Mouse (Mus musculus) intestine, embryonic 15.5 days (tissue): Measurements from ENCODE around the gene Ldlrap1. TPM values are rescaled to one million over a fixed set of nuclear protein-coding genes. Genes with fewer than 3 reads are reported as not detected.

ENCODE experiments used
- ATAC-seq: fragments of 200-750 bp; cut with Nextera tagmentation; 2 replicates; pipeline ENCODE4 v1.8.0; 2017; ENCODE audit warnings: moderate TSS enrichment, moderate library complexity
- H3K27ac ChIP-seq: fragments of 300-500 bp; sonication (generic); 2 replicates; pipeline ENCODE4 v1.5.1; 2015; ENCODE audit warnings: mild to moderate bottlenecking, inconsistent platforms
- H3K27me3 ChIP-seq: fragments of 300-500 bp; sonication (generic); replicated peaks from 2 replicates; pipeline ENCODE4 v1.6.1; 2015; ENCODE audit warnings: inconsistent platforms
- H3K36me3 ChIP-seq: fragments of 300-500 bp; sonication (generic); 2 replicates; pipeline ENCODE4 v1.6.1; 2015; ENCODE audit warnings: inconsistent platforms
- H3K4me1 ChIP-seq: fragments of 300-500 bp; sonication (generic); replicated peaks from 2 replicates; pipeline ENCODE4 v1.6.1; 2015; ENCODE audit warnings: inconsistent platforms
- H3K4me2 ChIP-seq: fragments of 300-500 bp; sonication (generic); replicated peaks from 2 replicates; pipeline ENCODE4 v1.6.1; 2015; ENCODE audit warnings: mild to moderate bottlenecking, inconsistent platforms
- H3K4me3 ChIP-seq: fragments of 300-500 bp; sonication (generic); replicated peaks from 2 replicates; pipeline ENCODE4 v1.5.1; 2015; ENCODE audit warnings: inconsistent platforms
- H3K9ac ChIP-seq: fragments of 300-500 bp; sonication (generic); 2 replicates; pipeline ENCODE4 v1.6.1; 2015; ENCODE audit warnings: inconsistent platforms
- H3K9me3 ChIP-seq: fragments of 300-500 bp; sonication (generic); 2 replicates; pipeline ENCODE4 v1.6.1; 2016; ENCODE audit warnings: inconsistent platforms
- WGBS: fragments of 180-500 bp; shearing (Covaris S2); methylation state at CpG from one replicate; pipeline ENCODE4 v1.1.7; 2015; 5-methylcytosine and 5-hydroxymethylcytosine counted together
- polyA plus RNA-seq: library from polyadenylated mRNA; unstranded; fragments of >200 nt; fragmentation: Nextera tagmentation; extraction: Ambion mirVana; gene quantifications from 2 replicates; pipeline ENCODE4 v1.2.1, GENCODE M21; 2015

Ldlrap1 gene
- polyA plus RNA-seq, 1 experiment from 2014 or later, result 18.6 TPM

DNA sequence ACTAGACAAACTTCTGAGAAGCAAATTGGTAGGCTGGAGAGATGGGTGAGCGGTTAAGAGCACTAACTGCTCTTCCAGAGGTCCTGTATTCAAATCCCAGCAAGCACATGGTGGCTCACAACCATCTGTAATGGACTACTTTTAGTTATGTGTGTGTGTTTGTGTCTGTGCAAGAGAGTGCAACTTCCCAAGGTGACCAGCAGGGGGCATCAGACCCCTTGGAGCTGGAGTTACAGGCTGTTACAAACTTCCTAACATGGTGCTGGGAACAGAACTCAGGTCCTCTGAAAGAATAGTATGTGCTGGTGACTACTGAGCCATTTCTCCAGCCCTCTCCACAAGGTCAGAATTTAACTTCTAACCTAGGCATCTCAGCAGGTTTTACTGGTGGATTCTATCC lies 75.4 kb downstream of the Ldlrap1 start:
- Histone ChIP-seq H3K4me3 (no peak overlapping the region), H3K4me2 (no peak overlapping the region), H3K36me3 (no peaks in the 10 kb centered on the region), H3K27me3 (no peaks in the 10 kb centered on the region), H3K9ac (no peak overlapping the region), H3K27ac (no peak overlapping the region), H3K9me3 (no peaks in the 10 kb centered on the region), H3K4me1 (no peaks in the 10 kb centered on the region)
- no peak for ATAC-seq
- WGBS, result 88% methylated on average over 1 of the region's 1 CpGs

Other genes starting within 250 kb of the Ldlrap1 start
- gene Mtfr1l, start 232.6 kb downstream of the Ldlrap1 start, polyA plus RNA-seq, result 88.3 and 96.4 TPM in 2 replicates
- 15.3 and 25.1 TPM in 2 replicates for gene Selenon, start 215.9 kb downstream of the Ldlrap1 start, polyA plus RNA-seq
- gene Man1c1, start 63.7 kb downstream of the Ldlrap1 start, polyA plus RNA-seq, result 3.0 TPM in 2 replicates
- 28.6 and 31.2 TPM in 2 replicates for gene Maco1, start 85.3 kb upstream of the Ldlrap1 start, polyA plus RNA-seq
- 7.9 and 8.4 TPM in 2 replicates for gene Rhd, start 96.5 kb upstream of the Ldlrap1 start, polyA plus RNA-seq
- 146 and 154 TPM in 2 replicates for gene Tmem50a, start 147.0 kb upstream of the Ldlrap1 start, polyA plus RNA-seq
- 450 and 479 TPM in 2 replicates for gene Rsrp1, start 155.6 kb upstream of the Ldlrap1 start, polyA plus RNA-seq
- 60.0 and 63.7 TPM in 2 replicates for gene Syf2, start 162.9 kb upstream of the Ldlrap1 start, polyA plus RNA-seq